Mouse (Mus musculus): ENCODE data around the gene Krt7.

The Krt7 gene

DNA sequence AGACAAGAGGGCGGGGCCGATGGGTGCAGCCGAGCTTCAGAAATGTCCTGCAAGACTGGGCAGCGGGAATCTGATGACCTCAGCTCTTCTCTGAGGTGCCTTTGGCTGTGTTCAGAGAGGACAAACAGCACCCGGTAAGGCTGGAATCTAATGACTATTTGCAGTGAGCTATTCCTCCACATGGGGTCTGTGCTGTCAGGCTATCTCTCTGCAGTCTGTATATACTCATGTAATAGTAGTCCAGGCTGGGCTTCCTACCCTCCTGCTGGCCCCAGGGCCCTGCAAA is 34.1 kb upstream of the Krt7 start:
- no peak for DNase-seq (ENCODE audit: low spot score)

DNA sequence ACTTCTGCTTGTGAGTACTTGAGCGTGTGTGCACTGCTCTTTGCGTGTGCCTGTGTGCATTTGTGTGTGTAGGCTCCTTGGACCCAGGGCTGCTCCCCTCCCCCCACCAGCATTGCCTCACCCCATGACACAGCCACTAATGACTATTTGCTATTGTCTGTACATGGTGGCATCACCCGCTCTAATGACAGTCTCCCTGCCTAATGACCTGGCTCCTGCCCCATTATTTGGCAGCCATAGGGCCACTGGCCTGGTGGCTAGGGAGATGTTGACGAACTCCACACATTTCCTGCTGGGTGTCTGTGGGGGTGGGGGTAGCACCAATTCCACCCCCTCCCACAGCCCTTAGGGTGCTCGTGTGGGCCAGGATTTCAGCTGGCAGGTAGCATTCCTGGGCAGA is 32.2 kb upstream of the Krt7 start:
- no peak for DNase-seq (ENCODE audit: low spot score)

DNA sequence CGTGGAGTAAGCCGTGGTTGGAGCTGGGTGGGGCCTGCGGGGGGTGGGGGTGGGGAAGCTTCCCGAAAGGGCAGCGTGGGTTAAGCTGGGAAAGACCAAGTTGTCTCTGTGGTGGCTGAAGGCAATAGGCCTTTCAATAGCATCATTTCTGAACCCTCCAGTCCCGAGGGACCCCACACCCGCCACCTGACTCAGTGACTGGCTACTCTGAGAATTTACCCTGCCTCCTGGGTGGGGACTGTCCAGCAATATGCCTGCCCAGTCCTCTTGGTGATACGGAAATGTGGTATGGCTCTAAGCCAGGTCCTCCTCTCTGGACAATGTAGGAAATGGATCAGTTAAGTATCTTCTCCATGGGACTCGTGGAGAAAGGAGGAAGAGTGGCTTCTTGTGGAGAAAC is 29.1 kb upstream of the Krt7 start:
- no peak for DNase-seq (ENCODE audit: low spot score)

DNA sequence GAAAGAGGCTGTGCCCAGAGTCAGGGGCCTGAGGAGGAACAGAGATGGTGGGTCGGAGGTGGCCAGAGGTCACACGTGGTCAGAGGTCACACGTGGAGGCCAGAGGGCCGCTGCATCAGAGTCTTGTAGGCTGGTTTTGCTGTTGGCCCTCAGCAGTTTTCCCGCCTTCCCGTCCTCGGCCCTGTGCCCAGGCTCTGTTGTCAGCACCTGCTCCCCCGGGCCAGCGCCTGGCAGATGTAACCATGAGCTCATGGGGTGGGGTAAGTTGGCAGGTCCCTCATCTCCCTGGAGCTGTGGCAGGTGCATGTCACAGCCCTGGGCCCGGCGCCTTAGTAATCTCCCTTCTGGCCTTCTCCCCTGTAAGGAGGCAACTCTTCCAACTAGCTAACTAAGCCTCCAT is 28.0 kb upstream of the Krt7 start:
- no peak for DNase-seq (ENCODE audit: low spot score)

DNA sequence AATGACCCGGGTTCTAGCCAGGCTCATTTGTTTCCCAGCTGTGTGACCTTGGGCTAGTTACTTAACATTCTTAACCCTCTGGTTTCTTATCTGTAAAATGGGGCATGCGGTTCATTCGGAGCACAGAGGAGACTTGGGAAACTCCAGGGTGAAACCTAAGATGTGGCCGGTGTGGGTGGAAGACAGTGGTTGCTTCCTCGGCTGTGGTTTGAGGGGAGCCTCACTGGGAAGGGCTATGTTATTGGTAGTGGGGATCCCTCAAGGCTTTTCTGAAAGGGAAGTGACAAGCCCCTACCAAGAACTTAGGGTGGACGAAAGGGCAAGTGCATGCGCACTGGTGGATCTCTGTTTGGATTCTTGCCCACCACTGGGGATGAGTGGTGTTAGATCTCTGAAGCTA is 26.2 kb upstream of the Krt7 start:
- DNase-seq (ENCODE audit: low spot score), result no peak

DNA sequence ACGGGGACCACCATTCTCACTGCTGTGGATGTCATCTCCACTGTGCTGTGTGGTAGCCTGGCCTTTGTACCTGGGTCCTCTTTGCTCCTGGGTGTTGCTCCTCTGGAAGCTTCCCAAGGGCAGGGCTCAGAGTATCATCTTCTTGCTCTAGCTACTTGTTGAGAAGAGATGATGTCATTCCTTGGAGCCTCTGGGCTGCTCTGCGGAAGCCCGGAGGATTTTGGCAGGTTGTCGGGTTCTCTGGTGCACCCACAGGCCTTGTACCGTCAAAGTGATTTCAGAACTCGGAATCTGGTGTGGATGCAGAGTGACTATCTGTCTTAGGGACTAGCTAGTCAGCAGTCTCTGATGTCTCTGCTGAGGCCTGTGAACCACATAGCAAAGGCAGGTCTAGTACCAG is 25.8 kb upstream of the Krt7 start:
- DNase-seq (ENCODE audit: low spot score), result no peak

DNA sequence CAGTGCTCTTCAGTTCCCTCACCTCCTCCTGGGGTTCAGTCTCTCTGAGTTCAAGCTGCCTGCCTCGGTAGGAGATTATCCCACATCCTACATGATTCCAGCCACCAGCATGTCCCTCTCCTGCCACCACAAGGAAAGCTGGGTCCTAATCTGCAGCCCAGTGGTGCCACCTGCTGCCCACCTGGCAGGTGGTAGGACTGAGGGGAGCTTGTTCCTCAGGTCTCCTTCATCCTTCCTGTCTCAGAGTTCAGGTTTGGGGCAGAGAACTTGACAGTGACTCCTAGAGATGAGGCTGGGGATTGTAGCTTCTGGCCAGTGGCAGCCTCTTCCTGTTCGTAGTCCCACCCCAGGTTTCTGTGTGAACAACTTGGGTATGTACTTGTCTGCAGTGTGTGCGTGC is 23.7 kb upstream of the Krt7 start:
- DNase-seq (ENCODE audit: low spot score), result no peak

DNA sequence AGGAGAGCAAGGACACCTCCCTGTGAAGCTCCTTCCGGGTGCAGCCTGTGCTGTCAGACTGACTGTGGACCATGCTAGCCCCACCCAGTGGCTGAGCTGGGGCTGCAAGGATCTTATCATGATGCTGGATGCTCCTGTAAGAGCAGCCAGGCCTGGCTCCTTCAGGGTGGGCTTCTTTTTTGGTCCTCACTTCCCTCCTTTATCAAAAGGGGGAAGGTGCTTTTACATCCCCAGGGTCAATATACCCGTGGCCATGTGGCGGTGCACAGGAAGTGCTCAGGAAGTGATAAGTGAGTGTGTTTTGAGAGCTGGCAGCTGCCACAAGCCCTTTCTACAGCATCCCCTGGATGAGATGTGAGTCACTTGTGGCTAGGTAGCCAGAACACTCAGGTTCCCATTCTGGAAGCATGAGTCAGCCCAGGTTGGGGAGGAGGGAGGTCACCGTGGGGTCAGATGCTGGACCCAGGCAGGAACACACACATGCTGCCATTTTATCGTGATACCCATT is 22.8 kb upstream of the Krt7 start:
- no peak for DNase-seq (ENCODE audit: low spot score)

DNA sequence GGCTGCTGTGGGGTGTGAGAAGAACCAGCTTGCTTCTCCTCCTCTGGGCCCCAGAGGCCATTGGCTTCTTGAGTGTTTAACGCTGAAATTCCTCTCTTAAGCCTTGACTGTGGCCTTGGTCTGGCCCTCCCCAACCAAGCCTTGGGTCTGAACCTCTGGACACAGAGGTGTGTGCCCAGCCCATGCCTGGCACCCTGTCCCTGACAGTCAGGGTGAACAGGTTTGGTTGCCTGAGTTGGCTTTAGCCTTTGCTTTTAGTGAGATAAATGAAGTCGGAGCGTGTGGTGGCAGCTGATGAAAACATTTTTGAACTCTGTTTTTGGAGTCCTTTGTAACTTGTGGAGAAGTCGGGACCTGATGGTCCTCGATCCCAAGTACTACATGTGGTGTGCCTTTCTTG is 20.6 kb upstream of the Krt7 start:
- DNase-seq (ENCODE audit: low spot score), result no peak

DNA sequence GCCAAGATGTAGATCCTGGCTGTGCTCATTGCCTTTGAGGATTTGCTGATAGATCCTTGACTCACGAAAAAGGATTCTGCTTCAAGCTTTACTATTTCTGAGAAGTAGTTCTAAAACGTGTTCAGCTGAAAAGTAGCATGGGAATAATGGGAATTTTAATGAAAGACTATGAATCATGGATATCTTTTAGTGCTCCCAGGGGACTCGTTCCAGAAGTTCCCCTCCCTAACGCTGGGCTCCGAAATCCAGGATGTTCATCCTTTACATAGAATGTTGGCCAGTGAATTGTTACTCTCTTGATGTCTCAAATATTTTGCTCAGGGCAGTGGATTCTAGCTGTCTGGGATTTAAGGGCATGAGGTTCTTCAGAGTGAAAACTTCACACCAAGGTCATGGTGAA is 18.6 kb upstream of the Krt7 start:
- DNase-seq (ENCODE audit: low spot score), result no peak

DNA sequence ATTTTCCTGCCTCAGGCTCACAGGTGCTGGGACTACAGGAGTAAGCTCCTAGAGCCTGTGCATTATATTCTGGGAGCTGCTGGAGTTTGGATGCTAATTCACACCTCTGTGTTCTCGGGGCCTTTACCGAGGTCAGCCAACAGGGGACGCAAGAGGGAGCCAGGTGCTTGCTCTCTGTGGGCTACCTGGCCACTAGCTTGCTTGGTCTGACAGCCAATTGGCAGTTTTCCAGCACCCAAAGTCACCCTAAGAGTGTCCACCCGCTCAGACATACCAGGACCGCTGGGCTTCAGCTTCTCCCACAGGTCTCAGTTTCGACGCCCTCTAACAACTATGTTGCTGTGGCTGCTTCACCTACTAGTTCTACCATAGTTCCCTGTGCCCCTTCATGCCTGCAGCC is 15.9 kb upstream of the Krt7 start:
- DNase-seq (ENCODE audit: low spot score), result no peak

DNA sequence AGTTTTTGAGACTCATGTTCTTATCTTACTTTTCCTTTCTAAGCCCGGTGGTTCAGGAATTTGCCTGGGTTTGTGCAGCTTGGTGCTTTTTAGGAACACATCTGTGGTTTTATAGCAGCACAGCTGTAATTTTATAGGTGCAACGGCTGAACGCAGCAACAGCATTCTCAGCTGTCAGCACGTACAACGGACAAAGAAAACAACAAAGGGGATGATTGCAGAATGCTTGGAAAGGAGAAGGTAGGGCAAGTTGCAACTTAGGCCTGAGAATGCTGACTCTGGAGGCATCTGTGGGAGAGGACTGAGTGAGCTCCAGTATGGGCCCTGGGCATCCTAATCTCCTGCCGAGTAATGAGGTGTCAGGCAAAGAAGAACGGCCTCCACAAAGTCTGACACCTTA is 14.4 kb upstream of the Krt7 start:
- DNase-seq (ENCODE audit: low spot score), result no peak

DNA sequence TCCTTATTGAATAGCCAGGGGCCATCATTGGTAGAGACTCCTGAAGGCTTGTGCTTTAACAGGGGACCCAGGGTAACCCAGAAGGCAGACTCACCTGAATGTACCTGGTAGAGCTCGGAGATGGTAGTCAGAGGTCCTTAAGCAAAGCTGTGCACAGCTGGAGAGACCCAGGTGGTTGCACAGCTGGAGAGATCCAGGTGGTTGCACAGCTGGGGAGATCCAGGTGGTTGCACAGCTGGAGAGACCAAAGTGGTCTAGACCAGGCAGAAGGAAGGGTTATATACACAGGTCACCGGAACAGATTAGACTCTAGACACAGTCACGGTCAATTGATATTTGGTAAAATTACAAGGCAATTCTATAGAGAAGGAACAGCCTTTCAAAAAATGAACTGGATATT is 13.9 kb upstream of the Krt7 start:
- no peak for DNase-seq (ENCODE audit: low spot score)

DNA sequence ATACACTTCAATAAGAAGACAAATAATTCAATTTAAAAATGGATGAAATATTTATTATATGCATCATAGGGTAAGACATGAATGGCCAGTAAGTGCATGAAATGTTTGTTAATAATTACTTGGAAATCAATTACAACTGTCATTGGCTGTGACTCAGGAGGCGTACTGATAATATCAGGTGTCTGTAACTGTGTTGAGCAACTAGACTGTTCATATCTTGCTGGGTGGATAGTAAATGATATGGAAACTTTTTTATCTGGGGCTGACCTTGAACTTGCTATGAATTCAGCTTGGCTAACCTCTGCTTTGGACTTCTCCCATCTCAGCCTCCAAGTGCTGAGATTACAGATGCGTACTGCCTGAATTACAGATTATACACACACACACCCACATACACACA is 13.2 kb upstream of the Krt7 start:
- DNase-seq (ENCODE audit: low spot score), result no peak

DNA sequence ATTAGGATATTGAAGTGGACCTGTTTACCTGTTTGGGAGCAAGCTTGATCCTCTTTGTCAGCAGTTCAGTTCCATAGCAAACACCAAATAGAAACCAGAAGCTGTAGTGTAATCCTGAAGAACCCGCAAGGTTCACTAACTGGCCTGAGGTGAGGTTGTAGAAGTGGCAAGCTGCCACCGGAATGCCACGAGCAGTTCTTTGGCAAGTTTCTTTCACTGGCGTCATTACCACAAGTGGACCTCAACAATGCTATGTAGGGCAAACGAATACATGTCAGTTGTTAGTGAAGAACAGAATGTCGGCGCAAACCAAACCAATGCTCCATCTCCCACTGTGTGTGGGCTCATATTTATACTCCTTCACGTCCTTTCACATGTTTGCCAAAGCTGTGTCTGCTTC is 12.6 kb upstream of the Krt7 start:
- no peak for DNase-seq (ENCODE audit: low spot score)

DNA sequence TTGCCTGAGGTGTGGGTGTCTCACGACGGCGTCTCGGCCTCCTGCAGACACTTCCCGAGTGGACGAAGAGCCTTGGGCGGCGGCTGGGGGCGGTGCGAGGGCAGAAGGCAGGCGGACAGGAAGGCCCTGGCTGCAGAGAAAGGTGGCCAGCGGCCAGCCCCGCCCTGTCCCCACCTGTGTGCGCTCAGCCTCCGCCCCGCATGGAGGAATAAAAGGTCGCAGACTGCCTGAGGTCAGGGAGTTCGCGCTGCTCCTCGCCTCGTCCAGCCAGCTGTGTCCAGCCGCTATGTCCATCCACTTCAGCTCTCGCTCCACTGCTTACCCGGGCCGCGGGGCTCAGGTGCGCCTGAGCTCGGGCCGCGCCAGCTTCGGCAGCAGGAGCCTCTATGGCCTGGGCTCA is 1.3 kb downstream of the Krt7 start:
- DNase-seq (ENCODE audit: low spot score), result no peak

DNA sequence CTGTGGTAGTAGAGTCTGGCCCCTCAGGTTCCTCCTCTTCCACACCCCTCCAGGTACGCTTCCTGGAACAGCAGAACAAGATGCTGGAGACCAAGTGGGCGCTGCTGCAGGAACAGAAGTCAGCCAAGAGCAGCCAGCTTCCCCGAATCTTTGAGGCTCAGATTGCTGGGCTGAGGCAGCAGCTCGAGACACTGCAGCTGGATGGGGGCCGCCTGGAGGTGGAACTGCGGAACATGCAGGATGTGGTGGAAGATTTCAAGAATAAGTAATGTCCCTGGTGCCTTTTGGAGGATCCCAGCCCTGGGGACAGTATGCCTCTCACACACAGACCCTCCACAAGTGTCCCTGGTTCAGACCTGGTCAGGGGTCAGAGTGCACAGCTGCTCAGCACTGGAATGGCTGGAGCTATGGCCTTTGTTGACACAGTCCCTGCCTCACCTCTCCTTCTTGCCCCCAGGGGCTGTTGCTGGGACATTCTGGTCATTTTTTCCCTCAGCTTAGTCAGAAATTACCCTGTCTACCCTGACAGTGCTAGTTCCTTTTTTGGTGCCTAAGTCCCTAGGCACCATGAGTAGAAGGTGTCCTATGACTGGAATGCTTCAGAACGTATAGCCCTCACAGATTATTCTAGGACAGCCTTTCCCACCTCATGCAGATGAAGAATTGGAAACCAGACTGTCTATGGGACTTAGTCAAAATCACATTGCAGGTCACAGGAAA is 3.2 kb downstream of the Krt7 start:
- no peak for DNase-seq (ENCODE audit: low spot score)

DNA sequence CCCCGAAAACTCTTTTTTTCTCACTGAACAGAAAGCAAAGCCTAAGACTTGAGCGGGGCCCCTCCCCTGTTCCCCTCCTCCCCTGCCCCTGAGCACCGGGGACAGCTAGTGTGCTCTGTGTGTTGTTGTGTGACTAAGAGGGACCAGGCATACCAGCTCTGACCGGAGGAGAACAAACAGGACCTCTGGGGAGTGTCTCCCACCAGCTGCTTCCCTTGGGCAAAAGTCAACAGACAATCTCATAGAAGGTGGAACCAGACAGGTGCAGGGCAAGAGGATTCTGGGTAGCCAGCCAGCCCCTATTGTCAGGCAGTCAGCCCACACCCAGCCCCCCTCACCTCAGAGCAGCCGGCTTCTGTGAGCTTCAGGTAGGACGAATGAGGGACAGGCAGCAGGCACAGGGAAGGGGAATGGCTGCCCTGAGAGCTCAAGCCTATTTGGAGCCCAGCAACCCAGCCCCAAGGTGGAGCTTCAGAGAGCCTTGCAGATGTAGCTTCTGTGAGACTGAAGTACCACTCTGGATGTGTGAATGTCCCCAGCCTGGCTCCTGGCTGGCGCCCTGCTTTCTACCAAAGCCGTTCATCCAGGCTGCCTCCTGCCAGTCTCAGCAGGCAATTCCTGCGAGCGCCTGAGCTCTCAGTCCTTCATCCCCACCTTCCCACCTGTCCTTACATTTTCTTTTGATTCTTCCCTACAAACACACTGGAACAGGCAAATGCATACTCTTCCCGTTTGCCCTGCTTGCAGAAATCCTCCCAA is 4.1 kb downstream of the Krt7 start:
- DNase-seq (ENCODE audit: low spot score), result no peak

DNA sequence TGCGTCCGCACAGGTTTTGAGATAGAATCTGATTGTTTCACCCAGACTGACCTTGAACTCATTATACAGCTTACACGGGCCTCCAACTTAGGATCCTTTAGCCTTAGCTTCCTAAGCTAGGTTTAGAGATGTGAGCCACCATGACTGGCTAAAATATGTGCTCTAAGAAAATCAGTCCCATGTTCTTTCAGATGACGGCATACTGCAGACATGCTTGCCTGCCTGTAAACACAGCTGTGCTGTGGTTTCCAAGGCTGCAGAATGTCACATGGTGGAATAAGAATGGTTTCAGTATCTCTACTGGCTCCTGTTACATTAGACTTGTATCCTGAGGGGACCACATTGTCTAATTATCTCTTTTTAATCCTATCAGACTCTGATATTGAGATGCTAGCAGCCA is 8.1 kb downstream of the Krt7 start:
- DNase-seq (ENCODE audit: low spot score), result no peak

DNA sequence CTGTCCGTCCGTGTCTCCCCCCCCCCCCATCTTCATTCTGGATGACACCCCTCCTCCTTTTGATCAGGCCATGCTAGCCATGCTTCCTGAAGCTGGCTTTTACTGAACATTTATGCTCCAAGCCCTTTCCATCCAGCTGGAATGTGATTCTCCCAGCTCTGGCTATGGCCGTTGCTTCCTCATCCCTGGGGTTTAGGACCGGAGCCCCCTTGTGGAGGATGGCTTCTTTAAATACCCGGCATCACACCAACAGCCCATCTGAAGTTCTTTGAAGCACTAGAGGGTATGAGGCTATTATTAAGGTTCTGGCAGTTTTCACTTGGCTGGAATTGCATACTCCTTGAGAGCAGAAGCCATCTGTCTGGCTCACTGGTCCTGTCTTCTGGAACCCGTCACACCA is 10.1 kb downstream of the Krt7 start:
- DNase-seq (ENCODE audit: low spot score), result no peak

DNA sequence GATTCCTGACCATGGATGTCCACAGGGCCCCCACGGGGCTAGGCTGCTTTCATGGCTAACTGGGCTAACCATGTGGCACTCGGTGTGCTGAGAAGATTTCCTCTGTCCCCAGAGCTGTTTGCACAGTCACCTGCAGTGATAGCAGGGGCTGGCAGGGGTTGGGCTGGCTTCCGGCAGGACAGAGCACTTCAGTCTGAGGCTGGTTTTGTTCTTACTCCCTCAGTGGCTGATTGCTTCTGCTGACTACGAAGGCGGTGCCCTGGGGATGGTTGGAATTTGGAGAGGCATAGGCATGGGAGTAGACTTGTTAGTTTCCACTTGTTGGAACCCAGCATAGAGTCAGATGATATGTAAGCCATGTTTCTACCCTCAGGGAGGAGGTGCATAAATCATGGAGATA is 14.1 kb downstream of the Krt7 start:
- DNase-seq (ENCODE audit: low spot score), result no peak

DNA sequence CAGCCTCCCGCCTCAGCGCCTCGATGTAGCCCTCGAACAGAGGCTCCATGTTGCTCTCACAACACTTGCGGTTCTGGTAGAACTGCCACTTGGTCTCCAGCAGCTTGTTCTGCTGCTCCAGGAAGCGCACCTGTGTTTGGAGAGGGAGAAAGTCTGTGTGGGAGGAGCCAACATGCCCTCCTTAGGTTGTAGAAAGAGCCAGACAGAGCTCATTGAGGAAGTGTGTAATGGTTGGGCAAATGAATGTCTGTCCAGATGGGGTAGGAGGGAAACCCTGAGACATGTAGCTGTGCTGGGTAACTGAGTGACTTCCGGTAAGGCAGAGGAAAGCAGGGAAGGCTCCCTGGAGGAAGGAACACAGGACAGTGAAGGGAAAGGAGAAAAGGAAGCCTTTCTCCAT is 25.8 kb downstream of the Krt7 start:
- no peak for DNase-seq (ENCODE audit: low spot score)

DNA sequence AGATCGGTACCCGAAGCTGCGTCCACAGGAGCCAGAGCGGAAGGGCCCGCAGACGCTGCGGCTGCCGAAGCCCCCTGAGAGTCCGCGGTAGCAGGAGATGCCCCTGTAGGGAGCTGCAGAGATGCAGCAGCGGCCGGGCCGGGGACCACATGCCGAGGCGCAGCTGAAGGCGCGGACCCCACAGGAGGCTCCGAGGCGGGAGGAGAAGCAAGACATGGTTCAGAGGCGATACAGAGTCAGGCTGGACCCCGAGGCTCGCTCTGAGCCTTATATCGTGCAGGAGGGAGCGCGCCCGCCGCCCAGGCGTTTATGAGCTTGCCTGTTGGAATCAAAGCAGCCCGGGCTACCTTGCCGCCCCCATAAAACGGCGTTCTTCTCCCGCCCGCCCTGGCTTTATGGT is 27.7 kb downstream of the Krt7 start, which contains the start of gene Krt87:
Gene Krt87, minus strand, starts transcription at position 250 of the 400 bp plus-strand sequence.
- DNase-seq (ENCODE audit: low spot score), result no peak

DNA sequence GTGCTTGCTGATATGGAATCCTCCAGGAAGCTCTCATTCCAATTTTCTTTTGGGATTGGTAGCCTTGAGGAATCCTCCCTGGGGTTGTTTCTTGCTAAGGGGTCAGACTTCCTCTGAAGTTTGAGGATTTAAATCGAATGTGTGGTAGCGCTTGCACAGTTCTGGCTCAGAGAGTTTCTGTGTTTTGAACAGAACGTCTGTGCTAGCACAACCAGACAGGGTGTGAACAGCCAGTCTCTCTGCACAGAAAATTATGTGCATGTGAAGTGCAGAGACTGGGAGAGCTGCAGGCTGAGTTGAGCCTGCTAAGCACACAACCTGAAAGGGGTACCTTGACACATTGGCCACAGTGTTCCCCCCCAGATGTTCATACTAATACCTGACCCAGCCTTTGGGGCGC is 30.0 kb downstream of the Krt7 start:
- no peak for DNase-seq (ENCODE audit: low spot score)

All from urinary bladder, postnatal 10 days (tissue).